Mouse (Mus musculus) cortical plate, adult 2 months (tissue): ENCODE data around the gene Dusp3.

ENCODE experiments used
- CTCF ChIP-seq: fragments of 200-500 bp; IDR thresholded peaks from 2 replicates; pipeline ENCODE4 v1.5.1; 2011; ENCODE audit warnings: mild to moderate bottlenecking, control low read depth, low read length; ENCODE audit not compliant: insufficient read depth; ENCODE audit errors: extremely low read depth
- POLR2A ChIP-seq: fragments of 200-500 bp; IDR thresholded peaks from 2 replicates; pipeline ENCODE4 v1.6.1; 2011; ENCODE audit warnings: mild to moderate bottlenecking, low read length, control low read depth; ENCODE audit not compliant: insufficient read depth; ENCODE audit errors: extremely low read depth

- TF ChIP-seq CTCF (no peak), POLR2A (no peak)
Measured at GRCm38 (mm10) chr11:101963043-101963442, 23.8 kb downstream of the Dusp3 start.
